Mouse (Mus musculus) neural tube, embryonic 15.5 days (tissue): ENCODE measurements around the gene Sowaha. TPM values are rescaled to one million over a fixed set of nuclear protein-coding genes. Genes with fewer than 3 reads are reported as not detected.
A peak's percentile ranks its signal among the peaks of the same experiment; 100 is the strongest.

Experiments used
- ATAC-seq: fragments of 200-750 bp; cut with Nextera tagmentation; 2 replicates; pipeline ENCODE4 v1.8.0; 2017; ENCODE audit warnings: mild to moderate bottlenecking, moderate TSS enrichment, moderate library complexity; ENCODE audit not compliant: low FRiP score
- H3K27ac ChIP-seq: fragments of 300-500 bp; sonication (generic); replicated peaks from 2 replicates; pipeline ENCODE4 v1.5.1; 2015; ENCODE audit warnings: mild to moderate bottlenecking, inconsistent platforms
- H3K27me3 ChIP-seq: fragments of 300-500 bp; sonication (generic); replicated peaks from 2 replicates; pipeline ENCODE4 v1.6.1; 2015; ENCODE audit warnings: inconsistent platforms
- H3K36me3 ChIP-seq: fragments of 300-500 bp; sonication (generic); 2 replicates; pipeline ENCODE4 v1.6.1; 2015; ENCODE audit warnings: inconsistent platforms
- H3K4me1 ChIP-seq: fragments of 300-500 bp; sonication (generic); 2 replicates; pipeline ENCODE4 v1.6.1; 2015; ENCODE audit warnings: inconsistent platforms
- H3K4me2 ChIP-seq: fragments of 300-500 bp; sonication (generic); 2 replicates; pipeline ENCODE4 v1.6.1; 2015; ENCODE audit warnings: inconsistent platforms, mild to moderate bottlenecking, moderate library complexity
- H3K4me3 ChIP-seq: fragments of 300-500 bp; sonication (generic); replicated peaks from 2 replicates; pipeline ENCODE4 v1.5.1; 2015; ENCODE audit warnings: mild to moderate bottlenecking, inconsistent platforms
- H3K9ac ChIP-seq: fragments of 300-500 bp; sonication (generic); replicated peaks from 2 replicates; pipeline ENCODE4 v1.6.1; 2015; ENCODE audit warnings: mild to moderate bottlenecking, inconsistent platforms
- H3K9me3 ChIP-seq: fragments of 300-500 bp; sonication (generic); replicated peaks from 2 replicates; pipeline ENCODE4 v1.6.1; 2016; ENCODE audit warnings: inconsistent platforms
- WGBS: fragments of 180-500 bp; shearing (Covaris S2); methylation state at CpG from one replicate; pipeline ENCODE4 v1.1.7; 2015; ENCODE audit warnings: mixed read lengths; 5-methylcytosine and 5-hydroxymethylcytosine counted together
- polyA plus RNA-seq: library from polyadenylated mRNA; unstranded; fragments of >200 nt; fragmentation: Nextera tagmentation; extraction: Ambion mirVana; gene quantifications from 2 replicates; pipeline ENCODE4 v1.2.1, GENCODE M21; 2015

Sowaha gene
- polyA plus RNA-seq, 1 experiment from 2014 or later, result 1.6 TPM

GRCm38 (mm10) chr11:53502039-53502765 is 22.1 kb upstream of the Sowaha start:
- Histone ChIP-seq H3K4me1 (no peaks in the 10 kb centered on the region), H3K36me3 (no peaks in the 10 kb centered on the region), H3K27ac (no peak overlapping the region), H3K27me3 (no peaks in the 10 kb centered on the region), H3K4me2 (no peak overlapping the region), H3K9me3 (no peaks in the 10 kb centered on the region), H3K4me3 (no peak overlapping the region), H3K9ac (no peak overlapping the region)
- ATAC-seq, result no peak
- WGBS, result 85% methylated on average over 8 of the region's 8 CpGs

GRCm38 (mm10) chr11:53500569-53500968 is 20.5 kb upstream of the Sowaha start:
- no peak overlapping the region for H3K4me3 ChIP-seq
- H3K4me1 ChIP-seq, result 0 out of 2 replicates have a peak, but pooled peaks cover 5% of the 10 kb centered on the region
- H3K9ac ChIP-seq, result no peak overlapping the region
- H3K27me3 ChIP-seq, result no peaks in the 10 kb centered on the region
- no peak for ATAC-seq
- no peaks in the 10 kb centered on the region for H3K9me3 ChIP-seq
- H3K36me3 ChIP-seq, result no peaks in the 10 kb centered on the region
- no peak overlapping the region for H3K4me2 ChIP-seq
- 14% methylated on average over 11 of the region's 11 CpGs for WGBS
- H3K27ac ChIP-seq, result no peak overlapping the region

GRCm38 (mm10) chr11:53496946-53497345 is 16.9 kb upstream of the Sowaha start:
- no peak overlapping the region for H3K4me3 ChIP-seq
- H3K27me3 ChIP-seq, result no peaks in the 10 kb centered on the region
- H3K4me2 ChIP-seq, result no peak overlapping the region
- no peaks in the 10 kb centered on the region for H3K9me3 ChIP-seq
- no peak overlapping the region for H3K9ac ChIP-seq
- ATAC-seq, result no peak
- no peaks in the 10 kb centered on the region for H3K36me3 ChIP-seq
- H3K27ac ChIP-seq, result no peak overlapping the region
- H3K4me1 ChIP-seq, result peaks cover 5% of the 10 kb centered on the region
- WGBS, result 82% methylated on average over 6 of the region's 6 CpGs

- Histone ChIP-seq H3K27me3 (no peaks in the 10 kb centered on the region), H3K36me3 (no peaks in the 10 kb centered on the region), H3K9me3 (no peaks in the 10 kb centered on the region), H3K4me3 (no peak overlapping the region), H3K9ac (no peak overlapping the region), H3K27ac (0 out of 2 replicates have a peak overlapping the region, but pooled peaks have one; percentile 30), H3K4me1 (peaks cover 8% of the 10 kb centered on the region), H3K4me2 (no peak overlapping the region)
- ATAC-seq, result no peak
- 19% methylated on average over 6 of the region's 6 CpGs for WGBS
Observed at GRCm38 (mm10) chr11:53495417-53495816, 15.3 kb upstream of the Sowaha start.

GRCm38 (mm10) chr11:53493243-53493955 is 13.3 kb upstream of the Sowaha start:
- H3K9me3 ChIP-seq, result no peaks in the 10 kb centered on the region
- H3K27me3 ChIP-seq, result no peaks in the 10 kb centered on the region
- ATAC-seq, result no peak
- no peak overlapping the region for H3K4me3 ChIP-seq
- peaks cover 8% of the 10 kb centered on the region for H3K4me1 ChIP-seq
- no peak overlapping the region for H3K9ac ChIP-seq
- no peak overlapping the region for H3K27ac ChIP-seq
- WGBS, result 14% methylated on average over 3 of the region's 3 CpGs
- no peaks in the 10 kb centered on the region for H3K36me3 ChIP-seq
- no peak overlapping the region for H3K4me2 ChIP-seq

GRCm38 (mm10) chr11:53491954-53492401 is 11.9 kb upstream of the Sowaha start:
- Histone ChIP-seq H3K9me3 (no peaks in the 10 kb centered on the region), H3K27ac (0 out of 2 replicates have a peak overlapping the region, but pooled peaks have one; percentile 34), H3K4me3 (no peak overlapping the region), H3K4me1 (peaks cover 14% of the 10 kb centered on the region), H3K36me3 (no peaks in the 10 kb centered on the region), H3K27me3 (peaks cover 11% of the 10 kb centered on the region; the same call in 1 of the 2 replicates), H3K4me2 (no peak overlapping the region), H3K9ac (no peak overlapping the region)
- no peak for ATAC-seq
- WGBS, result 11% methylated on average over 8 of the region's 8 CpGs

- Histone ChIP-seq H3K36me3 (no peaks in the 10 kb centered on the region), H3K4me1 (peaks cover 13% of the 10 kb centered on the region), H3K9ac (no peak overlapping the region), H3K27ac (no peak overlapping the region), H3K4me3 (no peak overlapping the region), H3K4me2 (no peak overlapping the region), H3K27me3 (peaks cover 16% of the 10 kb centered on the region; the same call in 1 of the 2 replicates), H3K9me3 (no peaks in the 10 kb centered on the region)
- WGBS, result 79% methylated on average over 9 of the region's 9 CpGs
- ATAC-seq, result no peak
Observed at GRCm38 (mm10) chr11:53489421-53489820, 9.3 kb upstream of the Sowaha start.

GRCm38 (mm10) chr11:53489007-53489406 is 8.9 kb upstream of the Sowaha start:
- no peak overlapping the region for H3K4me3 ChIP-seq
- peaks cover 16% of the 10 kb centered on the region; the same call in 1 of the 2 replicates for H3K27me3 ChIP-seq
- 98% methylated on average over 5 of the region's 5 CpGs for WGBS
- H3K9ac ChIP-seq, result no peak overlapping the region
- no peak for ATAC-seq
- no peaks in the 10 kb centered on the region for H3K36me3 ChIP-seq
- no peak overlapping the region for H3K4me2 ChIP-seq
- peaks cover 13% of the 10 kb centered on the region for H3K4me1 ChIP-seq
- H3K27ac ChIP-seq, result no peak overlapping the region
- H3K9me3 ChIP-seq, result no peaks in the 10 kb centered on the region

- H3K27me3 ChIP-seq, result peaks cover 25% of the 10 kb centered on the region
- ATAC-seq, result peak; percentile 63
- H3K9me3 ChIP-seq, result no peaks in the 10 kb centered on the region
- H3K4me3 ChIP-seq, result peak overlapping the region; percentile 20
- H3K4me2 ChIP-seq, result peak overlapping the region; percentile 55
- 16% methylated on average over 27 of the region's 27 CpGs for WGBS
- peaks cover 13% of the 10 kb centered on the region for H3K4me1 ChIP-seq
- no peak overlapping the region for H3K27ac ChIP-seq
- H3K9ac ChIP-seq, result no peak overlapping the region; the same call in 1 of the 2 replicates
- no peaks in the 10 kb centered on the region for H3K36me3 ChIP-seq
Observed at GRCm38 (mm10) chr11:53486822-53487594, 6.9 kb upstream of the Sowaha start.

- no peak for ATAC-seq
- peaks cover 31% of the 10 kb centered on the region for H3K27me3 ChIP-seq
- WGBS, result 70% methylated on average over 3 of the region's 3 CpGs
Observed at GRCm38 (mm10) chr11:53486351-53486750, 6.3 kb upstream of the Sowaha start.

GRCm38 (mm10) chr11:53485719-53486118 is 5.6 kb upstream of the Sowaha start:
- H3K9ac ChIP-seq, result no peak overlapping the region
- H3K4me1 ChIP-seq, result peaks cover 10% of the 10 kb centered on the region
- no peaks in the 10 kb centered on the region for H3K9me3 ChIP-seq
- H3K4me3 ChIP-seq, result no peak overlapping the region
- 42% methylated on average over 3 of the region's 3 CpGs for WGBS
- H3K27me3 ChIP-seq, result peaks cover 35% of the 10 kb centered on the region
- H3K27ac ChIP-seq, result no peak overlapping the region
- H3K36me3 ChIP-seq, result no peaks in the 10 kb centered on the region
- H3K4me2 ChIP-seq, result no peak overlapping the region
- ATAC-seq, result no peak

More at GRCm38 (mm10) chr11:53486351-53486750, 6.3 kb upstream of the Sowaha start:
- no peaks in the 10 kb centered on the region for H3K9me3 ChIP-seq
- peaks cover 10% of the 10 kb centered on the region for H3K4me1 ChIP-seq
- no peaks in the 10 kb centered on the region for H3K36me3 ChIP-seq
- no peak overlapping the region for H3K4me2 ChIP-seq
- H3K9ac ChIP-seq, result no peak overlapping the region
- no peak overlapping the region for H3K27ac ChIP-seq
- no peak overlapping the region for H3K4me3 ChIP-seq
